Mouse (Mus musculus) large intestine, adult 2 months (tissue): Measurements from ENCODE around the gene Atf6. TPM values are rescaled to one million over a fixed set of nuclear protein-coding genes. Genes with fewer than 3 reads are reported as not detected.

Experiments used
- DNase-seq: peaks from one replicate; pipeline ENCODE4 v3.0.0-alpha.2; 2012; ENCODE audit warnings: low read depth, low spot score
- WGBS: fragments of 180-500 bp; shearing (Covaris S2); methylation state at CpG from one replicate; pipeline ENCODE4 v1.1.7; 2018; 5-methylcytosine and 5-hydroxymethylcytosine counted together
- polyA plus RNA-seq: library from polyadenylated mRNA; depleted of rRNA; stranded (reverse); fragments of >200 nt; gene quantifications from 2 replicates; pipeline ENCODE4 v1.2.3, GENCODE M21; 2012; rRNA removed

Gene Atf6
- polyA plus RNA-seq, 1 experiment: 9.6 TPM

- 37% methylated on average over 5 of the region's 5 CpGs for WGBS
- no peak for DNase-seq
Measured at GRCm38 (mm10) chr1:170694821-170695291, 172.7 kb downstream of the Atf6 start.

- WGBS: 65% methylated on average over 5 of the region's 5 CpGs
Measured at GRCm38 (mm10) chr1:170691301-170691700, 176.3 kb downstream of the Atf6 start.

GRCm38 (mm10) chr1:170689773-170690172 lies 177.8 kb downstream of the Atf6 start:
- no peak for DNase-seq
- 92% methylated on average over 8 of the region's 8 CpGs for WGBS

More at GRCm38 (mm10) chr1:170691301-170691700, 176.3 kb downstream of the Atf6 start:
- DNase-seq: no peak

GRCm38 (mm10) chr1:170683863-170684262 lies 183.7 kb downstream of the Atf6 start:
- no peak for DNase-seq
- 68% methylated on average over 6 of the region's 6 CpGs for WGBS

- DNase-seq: no peak
- WGBS: 84% methylated on average over 2 of the region's 2 CpGs
Measured at GRCm38 (mm10) chr1:170679624-170680023, 187.9 kb downstream of the Atf6 start.

- no peak for DNase-seq
- 66% methylated on average over 4 of the region's 4 CpGs for WGBS
Measured at GRCm38 (mm10) chr1:170678861-170679260, 188.7 kb downstream of the Atf6 start.

GRCm38 (mm10) chr1:170677681-170678080 lies 189.9 kb downstream of the Atf6 start:
- 85% methylated on average over 4 of the region's 4 CpGs for WGBS
- DNase-seq: no peak

GRCm38 (mm10) chr1:170674184-170674775 lies 193.3 kb downstream of the Atf6 start:
- 83% methylated on average over 9 of the region's 9 CpGs for WGBS
- no peak for DNase-seq

- 91% methylated on average over 7 of the region's 7 CpGs for WGBS
- DNase-seq: no peak
Measured at GRCm38 (mm10) chr1:170665200-170665599, 202.4 kb downstream of the Atf6 start.

- DNase-seq: no peak
- WGBS: 83% methylated on average over 11 of the region's 11 CpGs
Measured at GRCm38 (mm10) chr1:170664620-170665185, 202.9 kb downstream of the Atf6 start.

GRCm38 (mm10) chr1:170659260-170659659 lies 208.3 kb downstream of the Atf6 start:
- no peak for DNase-seq
- WGBS: 80% methylated on average over 13 of the region's 13 CpGs

GRCm38 (mm10) chr1:170657643-170658314 lies 209.8 kb downstream of the Atf6 start:
- DNase-seq: no peak
- WGBS: 72% methylated on average over 13 of the region's 13 CpGs

- 41% methylated on average over 2 of the region's 2 CpGs for WGBS
- DNase-seq: no peak
Measured at GRCm38 (mm10) chr1:170657228-170657521, 210.4 kb downstream of the Atf6 start.

- DNase-seq: no peak
- 42% methylated on average over 11 of the region's 11 CpGs for WGBS
Measured at GRCm38 (mm10) chr1:170656518-170657227, 210.9 kb downstream of the Atf6 start.

- DNase-seq: no peak
- WGBS: 62% methylated on average over 5 of the region's 5 CpGs
Measured at GRCm38 (mm10) chr1:170655280-170655917, 212.2 kb downstream of the Atf6 start.

Other genes with a start within 250 kb of the Atf6 start
- 4.5 and 4.8 TPM in 2 replicates for gene Olfml2b, start 223.2 kb downstream of the Atf6 start, polyA plus RNA-seq
- gene Gm26620, start 17.3 kb upstream of the Atf6 start, polyA plus RNA-seq: 1.1 and 1.2 TPM in 2 replicates
- gene Dusp12, start 17.8 kb upstream of the Atf6 start, polyA plus RNA-seq: 14.3 and 18.2 TPM in 2 replicates
- gene Fcrlb, start 45.2 kb upstream of the Atf6 start, polyA plus RNA-seq: 0.24 and 0.48 TPM in 2 replicates
- 9.8 and 11.8 TPM in 2 replicates for gene Fcrla, start 59.8 kb upstream of the Atf6 start, polyA plus RNA-seq
- 7.7 and 16.6 TPM in 2 replicates for gene Fcgr2b, start 108.8 kb upstream of the Atf6 start, polyA plus RNA-seq
- gene Fcgr4, start 151.1 kb upstream of the Atf6 start, polyA plus RNA-seq: 8.4 and 10.1 TPM in 2 replicates
- gene Fcgr3, start 197.2 kb upstream of the Atf6 start, polyA plus RNA-seq: 11.3 and 18.0 TPM in 2 replicates
- 1.8 and 2.0 TPM in 2 replicates for gene Cfap126, start 246.1 kb upstream of the Atf6 start, polyA plus RNA-seq